Mouse (Mus musculus): ENCODE results near the gene Dync1li2.
A peak's percentile ranks its signal among the peaks of the same experiment; 100 is the strongest.

The Dync1li2 gene

DNA sequence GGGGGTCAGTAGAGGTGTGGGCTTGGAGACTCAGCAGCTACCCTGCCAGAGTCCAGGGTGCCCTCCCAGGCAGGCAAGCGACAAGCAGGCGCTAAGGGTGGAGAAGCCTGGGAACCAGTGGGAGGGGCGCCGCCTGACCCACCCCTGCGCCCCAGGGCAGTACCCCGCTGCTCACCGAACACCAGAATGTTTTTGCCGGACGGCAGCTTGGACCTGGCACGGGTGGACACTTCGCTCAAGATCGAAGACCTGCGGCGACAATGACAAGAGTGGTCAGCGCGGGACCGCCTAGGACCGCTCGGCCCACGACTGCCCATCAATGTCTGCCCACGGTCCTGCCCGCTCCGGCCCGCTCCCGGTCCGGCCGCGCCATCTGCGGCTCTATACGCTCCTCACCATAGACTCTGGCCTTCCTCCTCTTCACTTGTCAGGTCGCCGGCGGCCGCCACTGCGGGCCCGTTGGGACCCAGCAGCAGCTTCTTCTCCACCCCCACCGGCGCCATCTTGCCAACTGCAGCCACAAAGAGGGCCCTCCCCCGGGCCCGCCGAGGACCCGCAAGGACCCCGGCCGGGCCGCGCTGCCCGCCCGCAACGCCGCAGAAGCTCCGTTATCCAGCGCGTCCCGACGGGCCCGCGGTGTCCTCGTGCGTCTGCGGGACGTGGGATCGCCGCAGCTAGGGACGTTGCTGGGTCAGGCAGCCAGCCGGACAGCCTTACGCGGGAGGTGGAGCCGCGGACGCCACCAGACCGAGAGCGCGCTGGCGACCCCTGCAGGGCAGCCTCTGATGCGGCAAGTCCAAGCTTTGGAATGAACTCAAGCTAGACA lies at the start of gene Dync1li2:
Dync1li2 (minus strand) TSS at position 749 of the 826 bp plus-strand sequence.
- DNase-seq (ENCODE audit: low read depth, low spot score), result peak; percentile 76

DNA sequence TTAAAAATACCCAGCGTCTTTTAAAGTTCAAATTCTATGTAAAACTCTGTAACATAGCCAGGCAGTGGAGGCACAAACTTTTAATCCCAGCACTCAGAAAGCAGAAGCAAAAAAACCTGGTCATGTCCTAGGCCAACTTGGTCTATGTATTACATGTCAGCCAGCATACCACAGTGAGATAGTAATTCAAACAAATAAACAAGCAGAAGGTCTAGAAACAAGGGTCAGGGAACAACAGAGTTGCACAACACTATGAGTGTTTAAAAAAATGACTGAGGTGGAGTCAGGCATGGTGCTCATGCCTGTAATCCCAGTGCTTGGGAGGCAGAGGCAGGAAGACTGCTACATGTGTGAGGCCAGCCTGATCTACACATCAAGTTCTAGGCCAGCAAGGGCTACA lies 36.2 kb upstream of the Dync1li2 start:
- no peak for DNase-seq (ENCODE audit: low read depth, low spot score)

- DNase-seq (ENCODE audit: low read depth, low spot score), result no peak
Observed at GRCm38 (mm10) chr8:104472465-104472864, 29.6 kb upstream of the Dync1li2 start.

GRCm38 (mm10) chr8:104467463-104467862 lies 24.6 kb upstream of the Dync1li2 start:
- DNase-seq (ENCODE audit: low read depth, low spot score), result no peak

GRCm38 (mm10) chr8:104452177-104452576 lies 9.3 kb upstream of the Dync1li2 start:
- DNase-seq (ENCODE audit: low read depth, low spot score), result no peak

GRCm38 (mm10) chr8:104448796-104449195 lies 5.9 kb upstream of the Dync1li2 start:
- no peak for DNase-seq (ENCODE audit: low read depth, low spot score)

DNA sequence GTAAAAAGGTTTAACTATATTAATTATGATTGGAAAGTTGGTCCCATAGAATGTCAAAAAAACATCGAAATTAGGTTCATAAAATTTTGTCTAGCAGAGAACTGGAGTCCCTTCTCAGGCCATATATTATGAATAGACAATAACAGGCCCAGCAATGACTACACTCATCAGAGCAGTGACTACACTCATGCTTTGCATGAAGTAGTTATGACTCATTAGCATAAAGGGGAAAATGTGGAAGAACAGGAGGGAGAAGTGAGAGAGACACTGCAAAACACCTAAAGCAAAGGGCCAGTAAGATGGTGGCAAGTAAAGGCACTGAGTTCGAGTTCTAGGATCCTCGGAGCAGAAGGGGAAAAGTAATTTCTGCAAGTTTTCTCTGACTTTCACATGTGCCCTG lies 3.2 kb upstream of the Dync1li2 start:
- no peak for DNase-seq (ENCODE audit: low read depth, low spot score)

- DNase-seq (ENCODE audit: low read depth, low spot score), result no peak
Observed at GRCm38 (mm10) chr8:104445248-104445647, 2.4 kb upstream of the Dync1li2 start.

- no peak for DNase-seq (ENCODE audit: low read depth, low spot score)
Observed at GRCm38 (mm10) chr8:104443125-104443679, 355 bp upstream of the Dync1li2 start.

DNA sequence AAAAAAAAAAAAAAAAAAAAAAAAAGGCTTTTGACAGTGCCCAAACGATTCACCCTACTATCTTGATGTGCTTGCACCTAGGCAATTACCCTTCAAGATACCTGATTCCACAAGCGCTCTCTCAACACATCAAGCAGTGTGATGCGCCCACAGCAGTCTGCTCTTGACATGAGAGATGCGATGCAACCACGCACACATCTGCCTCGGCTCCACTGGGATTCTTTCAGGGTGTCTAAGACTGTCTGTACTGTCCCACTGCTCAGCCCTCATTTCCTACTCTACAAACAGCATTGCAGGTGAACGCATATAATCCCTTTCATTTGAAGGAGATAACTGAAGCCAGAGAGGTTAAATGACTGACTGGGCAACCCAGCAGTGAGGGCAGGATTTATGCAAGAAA lies 1.2 kb downstream of the Dync1li2 start:
- no peak for DNase-seq (ENCODE audit: low read depth, low spot score)

DNA sequence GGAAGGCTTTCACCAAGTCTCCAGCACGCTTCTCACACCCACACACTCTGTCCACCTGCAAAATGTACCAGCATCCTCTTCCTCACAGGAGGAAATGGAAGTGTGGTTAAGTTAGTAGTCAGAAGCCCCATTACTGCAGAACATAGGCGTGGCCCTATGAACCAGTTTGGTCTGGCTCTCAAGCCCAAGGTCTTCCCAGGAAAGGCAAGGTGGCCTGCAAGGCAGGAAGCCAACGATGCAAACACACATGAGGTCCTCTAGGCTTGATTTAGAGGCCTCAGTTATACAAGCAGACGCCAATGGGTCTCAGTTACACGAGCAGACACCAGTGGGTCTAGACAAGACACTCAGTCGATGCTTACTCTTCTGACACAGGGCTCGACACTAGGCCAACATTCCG lies 3.4 kb downstream of the Dync1li2 start:
- no peak for DNase-seq (ENCODE audit: low read depth, low spot score)

GRCm38 (mm10) chr8:104437494-104438135 lies 5.2 kb downstream of the Dync1li2 start:
- DNase-seq (ENCODE audit: low read depth, low spot score), result no peak

GRCm38 (mm10) chr8:104436591-104436990 lies 6.3 kb downstream of the Dync1li2 start:
- DNase-seq (ENCODE audit: low read depth, low spot score), result no peak

DNA sequence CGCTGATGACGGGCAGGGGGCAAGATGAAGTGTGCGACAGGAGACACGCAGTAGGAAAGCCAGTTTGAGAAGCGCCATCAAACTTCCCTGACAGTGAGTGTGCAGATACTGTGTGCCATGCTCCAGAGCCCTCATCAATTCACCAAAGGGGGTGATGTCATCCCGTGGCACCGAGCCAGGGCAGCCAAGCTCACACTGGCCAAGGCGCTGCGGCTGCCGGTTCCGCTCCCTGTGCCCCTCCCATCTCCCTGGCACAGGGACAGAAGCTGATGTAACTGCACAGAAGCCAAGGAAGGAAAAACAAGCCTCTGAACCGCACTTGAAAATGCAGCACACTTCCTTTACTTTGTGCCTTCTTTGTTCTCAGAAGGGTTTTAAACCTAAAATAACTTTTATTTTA lies 6.8 kb downstream of the Dync1li2 start:
- DNase-seq (ENCODE audit: low read depth, low spot score), result no peak

GRCm38 (mm10) chr8:104434826-104435354 lies 8.0 kb downstream of the Dync1li2 start:
- no peak for DNase-seq (ENCODE audit: low read depth, low spot score)

DNA sequence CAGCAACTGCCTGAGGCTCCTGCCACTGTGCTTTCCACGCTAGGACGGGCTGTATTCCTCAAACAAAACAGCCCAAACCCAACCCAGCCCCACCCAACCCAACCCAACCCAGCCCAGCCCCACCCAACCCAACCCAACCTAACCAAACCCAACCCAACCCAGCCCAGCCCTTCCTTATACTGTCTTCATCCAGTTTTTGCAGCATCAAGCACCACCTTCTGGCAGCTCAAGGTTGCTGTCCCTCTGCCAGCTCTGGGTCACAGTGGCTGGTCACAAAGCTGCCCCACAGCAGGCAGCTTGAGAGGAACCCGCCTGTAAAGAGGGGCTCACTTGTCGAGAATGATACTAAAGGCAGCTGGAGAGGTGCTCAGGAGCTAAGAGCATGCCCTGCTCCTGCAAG lies 8.6 kb downstream of the Dync1li2 start:
- no peak for DNase-seq (ENCODE audit: low read depth, low spot score)

DNA sequence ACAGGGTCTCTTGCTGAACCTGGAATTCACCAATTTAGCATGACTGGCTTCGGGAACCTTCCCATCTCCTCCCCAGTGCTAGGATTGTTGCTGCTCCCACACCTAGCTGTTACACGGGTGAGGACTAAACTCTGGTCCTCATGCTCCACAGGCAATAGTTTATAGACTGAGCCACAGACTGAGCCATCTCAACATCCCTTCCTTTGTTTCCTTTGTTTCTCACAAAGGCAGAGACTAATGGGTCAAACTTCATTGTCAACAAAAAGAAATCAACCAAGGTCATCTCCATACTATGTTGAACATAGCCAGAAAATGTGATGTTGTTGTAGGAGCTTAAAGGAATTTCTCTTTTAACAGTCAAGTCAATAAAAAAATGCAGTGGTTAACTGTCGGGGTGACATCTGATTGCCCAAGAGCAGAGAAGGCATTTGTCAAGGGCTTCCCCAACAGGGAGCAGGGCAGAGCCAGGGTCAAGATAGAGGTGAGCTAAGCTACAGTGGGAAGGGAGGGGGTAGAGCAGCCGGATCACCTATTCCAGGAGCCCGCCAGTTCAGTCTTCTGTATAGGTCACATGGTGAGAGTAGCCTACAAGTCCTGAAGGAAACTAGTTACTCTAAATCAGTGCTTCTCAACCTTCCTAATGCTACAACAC lies 9.5 kb downstream of the Dync1li2 start:
- no peak for DNase-seq (ENCODE audit: low read depth, low spot score)

DNA sequence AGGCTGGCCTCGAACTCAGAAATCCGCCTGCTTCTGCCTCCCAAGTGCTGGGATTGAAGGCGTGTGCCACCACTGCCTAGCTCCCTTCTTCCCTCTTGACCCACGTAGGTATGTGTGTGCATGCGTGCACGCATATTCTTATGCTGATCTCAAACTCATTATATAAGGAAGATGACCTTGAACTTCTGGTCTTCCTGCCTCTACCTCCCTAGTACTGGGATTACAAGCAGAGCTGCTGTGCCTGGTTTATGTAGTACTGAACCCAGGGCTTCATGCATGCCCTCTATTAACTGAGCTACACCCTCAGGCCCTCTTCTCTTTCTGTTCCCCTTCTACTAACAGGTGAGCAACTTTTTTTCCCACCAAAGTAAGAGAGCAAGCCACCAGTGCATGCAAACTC lies 10.2 kb downstream of the Dync1li2 start:
- DNase-seq (ENCODE audit: low read depth, low spot score), result no peak

DNA sequence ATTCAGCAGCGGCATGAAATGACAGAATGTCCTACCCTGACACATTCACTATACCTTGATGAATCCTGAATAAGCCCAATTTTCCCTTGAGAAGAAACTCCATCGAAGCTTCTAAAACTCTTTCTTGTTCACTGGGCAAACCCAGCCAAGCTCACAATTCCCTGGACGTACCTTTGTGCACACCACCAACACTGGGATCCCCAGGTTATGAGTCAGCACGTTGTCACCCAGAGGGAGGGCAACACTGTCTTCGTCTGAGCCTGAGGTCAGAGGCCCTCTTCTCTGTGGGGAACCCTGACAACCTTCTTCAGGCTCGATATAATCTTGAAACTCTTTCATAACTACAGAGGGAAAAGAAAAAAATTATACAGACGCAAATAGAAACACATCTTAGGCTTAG lies 12.6 kb downstream of the Dync1li2 start:
- DNase-seq (ENCODE audit: low read depth, low spot score), result no peak

GRCm38 (mm10) chr8:104427703-104428102 lies 15.1 kb downstream of the Dync1li2 start:
- no peak for DNase-seq (ENCODE audit: low read depth, low spot score)

GRCm38 (mm10) chr8:104422313-104422712 lies 20.5 kb downstream of the Dync1li2 start:
- no peak for DNase-seq (ENCODE audit: low read depth, low spot score)

DNA sequence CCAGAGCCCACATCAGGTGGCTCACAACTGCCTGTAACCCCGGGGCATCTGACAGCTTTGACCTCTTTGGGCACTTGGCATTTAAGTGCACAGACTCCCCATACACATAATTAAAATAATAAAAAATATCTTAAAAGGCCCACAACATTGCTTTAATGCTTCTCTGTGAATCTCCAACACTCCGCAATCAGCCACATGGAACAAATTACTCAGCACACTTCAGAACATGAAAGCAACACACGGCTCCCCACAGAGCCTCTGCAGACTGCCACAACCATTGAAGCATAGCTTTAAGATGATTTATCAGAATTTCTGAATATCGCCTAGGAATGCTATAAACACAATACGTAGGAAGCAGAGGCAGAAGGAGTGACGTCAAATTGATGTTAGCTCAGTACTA lies 26.8 kb downstream of the Dync1li2 start:
- no peak for DNase-seq (ENCODE audit: low read depth, low spot score)

Data from c-Kit-negative CD71-positive TER-119-positive erythroid progenitor cells, embryonic 14.5 days (primary cell).